Mouse (Mus musculus) mammary gland, adult 2 months (tissue): Measurements from ENCODE around the gene Uhmk1. TPM values are rescaled to one million over a fixed set of nuclear protein-coding genes. Genes with fewer than 3 reads are reported as not detected.

ENCODE experiments used
- polyA plus RNA-seq: library from polyadenylated mRNA; depleted of rRNA; stranded (reverse); fragments of >200 nt; gene quantifications from 2 replicates; pipeline ENCODE4 v1.2.3, GENCODE M21; 2012; ENCODE audit warnings: low replicate concordance; rRNA removed

The Uhmk1 gene
- polyA plus RNA-seq, result 9.7 and 16.4 TPM in 2 replicates

DNA sequence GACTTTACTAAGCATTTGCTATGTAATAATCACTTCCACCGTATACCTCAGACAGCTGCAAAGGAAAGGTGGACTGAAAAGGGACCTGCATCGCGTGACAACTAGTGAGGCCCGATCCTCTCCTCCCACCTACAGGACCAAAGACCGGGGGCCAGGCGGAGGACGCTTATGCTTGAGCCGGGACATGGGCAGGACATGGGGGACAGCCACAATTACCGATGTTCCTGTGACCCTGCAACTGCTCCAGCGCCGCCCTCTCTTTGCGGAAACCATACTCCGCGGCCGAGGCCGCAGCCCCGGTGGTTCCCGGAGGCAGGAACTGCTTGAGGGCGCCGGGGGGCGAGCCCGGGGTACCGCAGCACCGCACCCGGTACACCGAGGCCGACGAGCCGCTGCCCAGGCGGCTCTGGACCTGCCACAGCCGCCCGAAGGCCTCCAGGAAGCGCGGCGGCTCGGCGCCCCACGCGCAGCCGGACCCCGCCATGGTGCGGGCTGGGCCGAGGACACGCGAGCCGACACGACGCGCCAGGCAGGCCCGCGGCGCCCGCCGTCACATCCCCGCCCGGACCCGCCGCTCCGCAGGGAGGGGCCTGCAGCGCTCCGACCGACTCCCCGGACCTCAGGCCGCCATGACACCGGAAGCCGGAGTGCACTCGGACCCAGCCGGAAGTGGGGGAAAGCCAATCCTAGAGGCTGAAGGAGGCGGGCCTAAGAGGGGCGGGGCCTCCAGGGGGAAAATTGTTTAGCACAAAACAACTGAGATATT is at the start of gene Uhmk1:
Uhmk1 (minus strand) TSS at position 641 of the 766 bp plus-strand sequence.

DNA sequence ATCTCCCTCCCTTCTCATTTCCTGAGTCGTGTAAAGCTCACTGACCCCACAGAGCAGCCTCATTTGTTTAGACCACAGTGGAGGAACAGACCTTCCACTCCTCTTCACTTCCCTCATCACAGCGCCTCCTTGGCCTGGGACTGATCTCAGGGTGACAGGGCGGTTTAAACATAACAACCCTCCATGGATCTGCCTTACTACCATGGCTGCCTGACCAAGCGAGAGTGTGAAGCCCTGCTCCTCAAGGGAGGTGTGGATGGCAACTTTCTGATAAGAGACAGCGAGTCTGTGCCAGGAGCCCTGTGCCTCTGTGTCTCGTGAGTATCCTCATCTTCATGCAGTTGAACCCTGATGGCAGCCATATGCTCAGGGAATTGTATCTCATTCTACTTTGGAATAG is 17.5 kb upstream of the Uhmk1 start, which contains the start of gene Sh2d1b2:
Sh2d1b2 (plus strand) TSS at position 62 of the 400 bp plus-strand sequence.

DNA sequence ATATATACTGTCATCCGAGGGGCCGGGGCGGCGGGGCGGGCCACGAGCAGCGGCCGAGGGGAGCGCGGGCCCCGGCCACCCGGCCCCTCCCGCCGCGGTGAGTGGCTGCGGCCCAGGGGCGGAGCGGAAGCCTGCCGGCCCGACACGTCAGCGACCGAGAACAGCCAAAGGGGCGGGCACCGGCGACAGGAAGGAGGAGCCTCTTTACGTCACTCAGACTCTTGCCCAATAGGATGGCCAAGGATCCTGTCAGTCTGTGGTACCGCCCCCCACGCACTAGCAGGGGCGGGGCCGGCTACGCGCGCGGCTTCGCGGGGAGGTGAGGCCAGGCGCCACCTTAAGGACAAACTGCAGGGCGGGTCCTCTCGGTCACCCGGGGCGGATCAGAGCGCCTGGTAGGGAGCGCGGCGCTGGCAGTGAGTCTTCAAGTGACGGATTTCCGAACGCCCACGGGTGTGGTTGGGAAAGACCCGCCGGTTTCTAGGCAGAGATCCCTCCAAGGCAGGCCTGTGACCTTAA is 40.3 kb downstream of the Uhmk1 start, which contains the start of gene Uap1:
Uap1 (minus strand) TSS at position 144 of the 519 bp plus-strand sequence.

Other genes with a start within 250 kb of the Uhmk1 start
- 3.3 and 9.4 TPM in 2 replicates for gene Hsd17b7, start 246.2 kb downstream of the Uhmk1 start, polyA plus RNA-seq
- 25.5 and 49.9 TPM in 2 replicates for gene Ddr2, start 104.6 kb downstream of the Uhmk1 start, polyA plus RNA-seq
- gene Uap1, start 40.4 kb downstream of the Uhmk1 start, polyA plus RNA-seq, result 16.1 and 28.1 TPM in 2 replicates
- not detected in 2 replicates for gene Sh2d1b2, start 17.4 kb upstream of the Uhmk1 start, polyA plus RNA-seq
- gene Sh2d1b1, start 61.9 kb upstream of the Uhmk1 start, polyA plus RNA-seq, result 0.38 and 0.92 TPM in 2 replicates
- gene Gm7694, start 90.9 kb upstream of the Uhmk1 start, polyA plus RNA-seq, result 5.4 and 7.5 TPM in 2 replicates
- not detected in 2 replicates for gene Spata46, start 93.4 kb upstream of the Uhmk1 start, polyA plus RNA-seq